Mouse (Mus musculus): ENCODE data around the gene Itgb6. TPM values are rescaled to one million over a fixed set of nuclear protein-coding genes. Genes with fewer than 3 reads are reported as not detected.

Itgb6 gene
- polyA plus RNA-seq, 1 experiment from 2014 or later = not detected

Other genes starting within 250 kb of the Itgb6 start
- gene Pla2r1, start 169.3 kb downstream of the Itgb6 start, polyA plus RNA-seq (2015; fragmentation: Nextera tagmentation; extraction: Ambion mirVana) = 0.19 and 0.24 TPM in 2 replicates
- 14.2 and 14.5 TPM in 2 replicates for gene Rbms1, start 240.5 kb upstream of the Itgb6 start, polyA plus RNA-seq (2015; fragmentation: Nextera tagmentation; extraction: Ambion mirVana)

Data from forebrain, embryonic 13.5 days (tissue).